Mouse (Mus musculus) erythroblast, embryonic 14.5 days (primary cell): ENCODE data around the gene St3gal4. TPM values are rescaled to one million over a fixed set of nuclear protein-coding genes. Genes with fewer than 3 reads are reported as not detected.

Experiments used
- H3K27me3 ChIP-seq: 2 replicates; pipeline ENCODE4 v1.6.1; 2012; ENCODE audit warnings: inconsistent platforms; ENCODE audit not compliant: control insufficient read depth
- H3K36me3 ChIP-seq: 2 replicates; pipeline ENCODE4 v1.6.1; 2012; ENCODE audit warnings: mild to moderate bottlenecking, inconsistent platforms; ENCODE audit not compliant: control insufficient read depth
- H3K4me1 ChIP-seq: 2 replicates; pipeline ENCODE4 v1.6.1; 2012; ENCODE audit warnings: inconsistent platforms; ENCODE audit not compliant: control insufficient read depth
- H3K4me3 ChIP-seq: replicated peaks from 2 replicates; pipeline ENCODE3; 2012; ENCODE audit warnings: moderate library complexity, mild to moderate bottlenecking, inconsistent platforms
- H3K9me3 ChIP-seq: 2 replicates; pipeline ENCODE4 v1.6.1; 2012; ENCODE audit warnings: low read length, inconsistent platforms, mixed read lengths; ENCODE audit not compliant: control insufficient read depth
- GATA1 ChIP-seq: IDR thresholded peaks from 2 replicates; pipeline ENCODE4 v1.6.1; 2012; ENCODE audit warnings: low read length, inconsistent platforms, mixed read lengths
- TAL1 ChIP-seq: IDR thresholded peaks from 3 replicates; pipeline ENCODE4 v1.6.1; 2012; ENCODE audit warnings: low read length, inconsistent platforms, mixed read lengths
- polyA plus RNA-seq: library from polyadenylated mRNA; stranded (reverse); fragments of >175 nt; gene quantifications from 2 replicates; pipeline ENCODE4 v1.2.3, GENCODE M21; 2012

The St3gal4 gene
- polyA plus RNA-seq, 1 experiment: 3.7 TPM

DNA sequence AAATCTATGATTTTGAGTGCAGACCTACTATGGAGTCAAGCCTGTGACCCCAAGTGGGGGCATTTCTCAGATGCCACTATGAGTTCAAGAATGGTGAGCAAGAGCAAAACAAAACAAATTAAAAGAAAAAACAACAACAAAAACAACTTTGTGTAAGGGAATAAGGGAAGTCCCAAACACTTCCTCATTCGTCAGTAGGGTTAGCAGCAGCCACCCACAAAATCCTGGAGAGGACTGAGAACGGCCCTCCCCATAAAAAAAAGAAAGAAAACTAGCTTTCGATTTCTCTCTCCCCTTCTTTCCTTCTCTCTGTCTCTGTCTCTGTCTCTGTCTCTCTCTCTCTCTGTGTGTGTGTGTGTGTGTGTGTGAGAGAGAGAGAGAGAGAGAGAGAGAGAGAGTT, 62.5 kb downstream of the St3gal4 start:
- Histone ChIP-seq H3K9me3 (no peaks in the 10 kb centered on the region), H3K4me3 (no peak overlapping the region), H3K36me3 (peaks cover 68% of the 10 kb centered on the region), H3K27me3 (no peaks in the 10 kb centered on the region), H3K4me1 (peaks cover 29% of the 10 kb centered on the region)
- TF ChIP-seq TAL1 (no peak), GATA1 (no peak)

- TF ChIP-seq GATA1 (no peak), TAL1 (no peak)
- H3K36me3 ChIP-seq: peaks cover 73% of the 10 kb centered on the region
- H3K9me3 ChIP-seq: no peaks in the 10 kb centered on the region
- H3K27me3 ChIP-seq: no peaks in the 10 kb centered on the region
- H3K4me1 ChIP-seq: peaks cover 23% of the 10 kb centered on the region
- H3K4me3 ChIP-seq: no peak overlapping the region
These were observed 63.3 kb downstream of the St3gal4 start for GRCm38 (mm10) chr9:35055528-35056330.

- Histone ChIP-seq H3K27me3 (no peaks in the 10 kb centered on the region), H3K36me3 (peaks cover 81% of the 10 kb centered on the region)
- TF ChIP-seq TAL1 (no peak), GATA1 (no peak)
These were observed 65.4 kb downstream of the St3gal4 start for GRCm38 (mm10) chr9:35053669-35054068.

GRCm38 (mm10) chr9:35053081-35053480, 66.0 kb downstream of the St3gal4 start:
- H3K27me3 ChIP-seq: no peaks in the 10 kb centered on the region
- H3K9me3 ChIP-seq: no peaks in the 10 kb centered on the region
- H3K4me1 ChIP-seq: peaks cover 6% of the 10 kb centered on the region
- peaks cover 87% of the 10 kb centered on the region for H3K36me3 ChIP-seq
- no peak overlapping the region for H3K4me3 ChIP-seq
- TF ChIP-seq TAL1 (no peak), GATA1 (no peak)

More at GRCm38 (mm10) chr9:35053669-35054068, 65.4 kb downstream of the St3gal4 start:
- H3K4me3 ChIP-seq: no peak overlapping the region
- H3K4me1 ChIP-seq: peaks cover 8% of the 10 kb centered on the region
- no peaks in the 10 kb centered on the region for H3K9me3 ChIP-seq

- Histone ChIP-seq H3K9me3 (no peaks in the 10 kb centered on the region), H3K36me3 (peaks cover 91% of the 10 kb centered on the region), H3K4me1 (peaks cover 5% of the 10 kb centered on the region), H3K4me3 (no peak overlapping the region), H3K27me3 (no peaks in the 10 kb centered on the region)
- no peak for TF ChIP-seq TAL1
- no peak for TF ChIP-seq GATA1
These were observed 66.4 kb downstream of the St3gal4 start for GRCm38 (mm10) chr9:35052671-35053070.

DNA sequence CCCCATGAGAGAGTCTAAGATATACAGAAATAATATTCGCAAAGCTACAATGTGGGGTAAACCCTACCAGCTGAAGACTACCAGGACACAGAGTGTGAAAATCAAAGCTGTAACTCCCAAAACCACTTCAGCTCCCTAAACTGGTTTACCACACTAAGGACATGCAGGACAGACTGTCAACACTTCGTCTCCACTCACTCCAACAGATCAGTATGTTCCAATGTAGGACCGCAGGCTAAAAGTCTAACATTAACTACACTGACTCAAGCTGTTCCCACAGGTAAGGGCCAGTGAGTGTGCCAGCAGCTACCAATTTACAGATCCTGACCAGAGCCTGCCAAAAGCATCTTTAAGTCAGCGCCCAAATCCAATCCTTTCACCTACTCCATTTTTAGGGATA, 67.4 kb downstream of the St3gal4 start:
- TF ChIP-seq GATA1 (no peak), TAL1 (no peak)
- Histone ChIP-seq H3K4me1 (peaks cover 2% of the 10 kb centered on the region), H3K27me3 (no peaks in the 10 kb centered on the region), H3K9me3 (no peaks in the 10 kb centered on the region), H3K4me3 (no peak overlapping the region), H3K36me3 (peaks cover 98% of the 10 kb centered on the region)

GRCm38 (mm10) chr9:35050701-35051454, 68.2 kb downstream of the St3gal4 start:
- Histone ChIP-seq H3K9me3 (no peaks in the 10 kb centered on the region), H3K36me3 (peaks cover 100% of the 10 kb centered on the region)

GRCm38 (mm10) chr9:35049891-35050527, 69.1 kb downstream of the St3gal4 start:
- H3K9me3 ChIP-seq: no peaks in the 10 kb centered on the region
- no peaks in the 10 kb centered on the region for H3K27me3 ChIP-seq
- H3K4me3 ChIP-seq: no peak overlapping the region
- peaks cover 100% of the 10 kb centered on the region for H3K36me3 ChIP-seq
- no peak for TF ChIP-seq TAL1
- TF ChIP-seq GATA1: no peak
- H3K4me1 ChIP-seq: peaks cover 9% of the 10 kb centered on the region

More at GRCm38 (mm10) chr9:35050701-35051454, 68.2 kb downstream of the St3gal4 start:
- Histone ChIP-seq H3K4me1 (peaks cover 4% of the 10 kb centered on the region), H3K4me3 (no peak overlapping the region), H3K27me3 (no peaks in the 10 kb centered on the region)
- TF ChIP-seq GATA1 (no peak), TAL1 (no peak)

DNA sequence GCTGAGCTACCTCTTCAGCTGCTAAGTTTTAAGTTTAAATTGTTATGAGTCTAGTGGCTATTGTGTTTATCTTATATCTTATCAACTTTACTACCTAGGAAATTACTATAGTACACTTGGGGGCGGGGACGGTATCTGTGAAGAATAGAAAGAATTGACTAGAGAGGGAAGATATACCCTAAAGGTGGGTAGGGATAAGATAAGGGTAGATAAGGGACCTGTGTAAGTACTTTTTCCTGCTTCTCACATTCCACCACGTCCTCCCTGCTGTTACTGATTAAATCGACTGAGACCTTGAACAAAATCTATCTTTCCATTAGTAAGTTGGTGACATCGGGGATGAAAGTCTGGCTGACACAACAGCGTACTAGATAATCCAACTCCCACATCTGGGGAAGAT, 70.6 kb downstream of the St3gal4 start:
- TF ChIP-seq GATA1: no peak
- no peak for TF ChIP-seq TAL1
- Histone ChIP-seq H3K27me3 (no peaks in the 10 kb centered on the region), H3K36me3 (peaks cover 100% of the 10 kb centered on the region), H3K4me1 (peaks cover 9% of the 10 kb centered on the region), H3K4me3 (no peak overlapping the region), H3K9me3 (no peaks in the 10 kb centered on the region)
